In genomic region chr15:102247252-102248130, GRCm38 (mm10) we compare ENCODE assay signal across 9 mouse cellular contexts. TPM values are rescaled to one million over a fixed set of nuclear protein-coding genes. Genes with fewer than 3 reads are reported as not detected.
A peak's percentile ranks its signal among the peaks of the same experiment; 100 is the strongest.
DNase-seq lines count a peak whose midpoint lies in the region; ATAC-seq and TF ChIP-seq lines count a peak whose summit lies in the region.
"Had no signal": no experiment of that assay in that cellular context is flagged by ENCODE, and none has a peak within 500 bp of the region (broad histone marks: within the 10 kb centered on the region; RNA-seq: fewer than 3 reads in every experiment).

No protein-coding gene starts in this region.

- TF ChIP-seq CTCF in spleen, adult 2 months (IDR thresholded peaks at IDR 0.05; ENCODE audit: extremely low read depth, insufficient read depth, insufficient read length, insufficient replicate concordance) = no peak
- TF ChIP-seq CTCF in hindbrain, postnatal 0 days (IDR thresholded peaks at IDR 0.05; ENCODE audit: low read depth) = no peak

- no peaks in the 10 kb centered on the region for H3K9me3 ChIP-seq in hindbrain, postnatal 0 days (ENCODE audit: low read length)
- no peaks in the 10 kb centered on the region for H3K9me3 ChIP-seq in limb, embryonic 11.5 days (ENCODE audit: control insufficient read depth, low read length)
- no peaks in the 10 kb centered on the region for H3K9me3 ChIP-seq in midbrain, embryonic 11.5 days (ENCODE audit: control insufficient read depth, low read length)
- H3K9me3 ChIP-seq in stomach, embryonic 14.5 days (ENCODE audit: control insufficient read depth, low read depth, low read length) = no peaks in the 10 kb centered on the region

- H3K36me3 ChIP-seq in spleen, adult 2 months (ENCODE audit: control insufficient read depth, insufficient read depth, low read length) = no peaks in the 10 kb centered on the region
- no peaks in the 10 kb centered on the region for H3K36me3 ChIP-seq in hindbrain, postnatal 0 days (ENCODE audit: insufficient read depth, low read length)
- H3K36me3 ChIP-seq in limb, embryonic 11.5 days (ENCODE audit: control insufficient read depth, insufficient read depth, low read length) = no peaks in the 10 kb centered on the region
- no peaks in the 10 kb centered on the region for H3K36me3 ChIP-seq in midbrain, embryonic 11.5 days (ENCODE audit: control insufficient read depth, insufficient read depth, low read length)
- peaks cover 2% of the 10 kb centered on the region; the same call in 1 of the 2 replicates for H3K36me3 ChIP-seq in stomach, embryonic 14.5 days (ENCODE audit: control insufficient read depth, insufficient read depth, low read length)

- peaks cover 12% of the 10 kb centered on the region for H3K4me1 ChIP-seq in spleen, adult 2 months (ENCODE audit: control insufficient read depth, insufficient read depth, insufficient read length)
- peaks cover 9% of the 10 kb centered on the region; the same call in 1 of the 2 replicates for H3K4me1 ChIP-seq in hindbrain, postnatal 0 days (ENCODE audit: insufficient read depth, low read length)
- peaks cover 60% of the 10 kb centered on the region for H3K4me1 ChIP-seq in limb, embryonic 11.5 days (ENCODE audit: control insufficient read depth, insufficient read depth, low read length)
- peaks cover 26% of the 10 kb centered on the region for H3K4me1 ChIP-seq in midbrain, embryonic 11.5 days (ENCODE audit: control insufficient read depth, insufficient read depth, low read length)
- peaks cover 52% of the 10 kb centered on the region for H3K4me1 ChIP-seq in stomach, embryonic 14.5 days (ENCODE audit: control insufficient read depth, insufficient read depth, low read length)

- H3K9ac ChIP-seq in hindbrain, postnatal 0 days (replicated peaks; ENCODE audit: low read length) = peak overlapping the region; percentile 54
- peak overlapping the region; percentile 72 for H3K9ac ChIP-seq in limb, embryonic 11.5 days (ENCODE audit: low read length)
- peak overlapping the region; percentile 57 for H3K9ac ChIP-seq in midbrain, embryonic 11.5 days (ENCODE audit: low read length)
- peak overlapping the region; percentile 43 for H3K9ac ChIP-seq in stomach, embryonic 14.5 days (replicated peaks; ENCODE audit: low read depth, low read length)

- peak; percentile 38; the same call in 1 of the 2 replicates for ATAC-seq in hindbrain, postnatal 0 days
- peak; percentile 26; the same call in 1 of the 2 replicates for ATAC-seq in limb, embryonic 11.5 days (ENCODE audit: insufficient number of reproducible peaks, low FRiP score, low TSS enrichment, low read depth)
- peak; percentile 45 for ATAC-seq in midbrain, embryonic 11.5 days (ENCODE audit: low FRiP score)
- ATAC-seq in stomach, embryonic 14.5 days (ENCODE audit: insufficient number of reproducible peaks, insufficient read depth, low FRiP score, low read depth) = peak; percentile 61

- TF ChIP-seq POLR2A in spleen, adult 2 months (IDR thresholded peaks at IDR 0.05; ENCODE audit: low read depth, low read length) = no peak; the same call in 1 of the 2 replicates

- WGBS in spleen, adult 2 months = under 1% methylated on average over 65 of the region's 65 CpGs
- WGBS in hindbrain, postnatal 0 days = under 1% methylated on average over 58 of the region's 65 CpGs
- WGBS in limb, embryonic 11.5 days = under 1% methylated on average over 54 of the region's 65 CpGs
- 1% methylated on average over 37 of the region's 65 CpGs for WGBS in midbrain, embryonic 11.5 days
- WGBS in stomach, embryonic 14.5 days = under 1% methylated on average over 58 of the region's 65 CpGs

- H3K4me2 ChIP-seq in hindbrain, postnatal 0 days (ENCODE audit: low read depth, low read length) = peak overlapping the region; percentile 86
- H3K4me2 ChIP-seq in limb, embryonic 11.5 days (ENCODE audit: low read depth, severe bottlenecking) = peak overlapping the region; percentile 84
- H3K4me2 ChIP-seq in midbrain, embryonic 11.5 days = peak overlapping the region; percentile 98
- peak overlapping the region; percentile 64 for H3K4me2 ChIP-seq in stomach, embryonic 14.5 days (replicated peaks; ENCODE audit: low read depth, low read length)

- peaks cover 11% of the 10 kb centered on the region for H3K27me3 ChIP-seq in spleen, adult 2 months (ENCODE audit: control insufficient read depth, insufficient read depth, low read length)
- peaks cover 4% of the 10 kb centered on the region; the same call in 1 of the 2 replicates for H3K27me3 ChIP-seq in hindbrain, postnatal 0 days (ENCODE audit: insufficient read depth, low read length)
- H3K27me3 ChIP-seq in limb, embryonic 11.5 days (ENCODE audit: control insufficient read depth, insufficient read depth, low read length) = no peaks in the 10 kb centered on the region
- H3K27me3 ChIP-seq in midbrain, embryonic 11.5 days (ENCODE audit: control insufficient read depth, insufficient read depth, low read length) = peaks cover 69% of the 10 kb centered on the region
- no peaks in the 10 kb centered on the region for H3K27me3 ChIP-seq in stomach, embryonic 14.5 days (ENCODE audit: control insufficient read depth, insufficient read depth, low read length)

- peak overlapping the region; percentile 59 for H3K4me3 ChIP-seq in spleen, adult 2 months (ENCODE audit: extremely low read depth, insufficient read depth, insufficient read length)
- peak overlapping the region; percentile 57 for H3K4me3 ChIP-seq in hindbrain, postnatal 0 days (ENCODE audit: low read length)
- peak overlapping the region; percentile 65 for H3K4me3 ChIP-seq in limb, embryonic 11.5 days (ENCODE audit: low read depth, low read length)
- H3K4me3 ChIP-seq in midbrain, embryonic 11.5 days (ENCODE audit: low read depth, low read length) = peak overlapping the region; percentile 58
- peak overlapping the region; percentile 69 for H3K4me3 ChIP-seq in stomach, embryonic 14.5 days (ENCODE audit: low read depth, low read length)

- DNase-seq in spleen, adult 2 months (ENCODE audit: low read depth in 1 of 2, low spot score in 2 of 2) = no peak
- no peak for DNase-seq in spleen, adult 12 weeks (ENCODE audit: low spot score)
- DNase-seq in cerebellum, adult 9-11 months = peak; percentile 78
- peak; percentile 83 for DNase-seq in gastrocnemius, postnatal 25 days
- DNase-seq in hindbrain, postnatal 0 days (ENCODE audit: low spot score) = peak; percentile 43
- DNase-seq in limb, embryonic 11.5 days (ENCODE audit: low spot score) = peak; percentile 80
- peak; percentile 96 for DNase-seq in midbrain, embryonic 11.5 days (ENCODE audit: low spot score, missing footprints)

- H3K27ac ChIP-seq in spleen, adult 2 months (ENCODE audit: insufficient read depth, low read length) = peak overlapping the region; percentile 78
- H3K27ac ChIP-seq in hindbrain, postnatal 0 days = peak overlapping the region; percentile 77
- H3K27ac ChIP-seq in limb, embryonic 11.5 days (replicated peaks; ENCODE audit: low read depth, low read length) = peak overlapping the region; percentile 99
- H3K27ac ChIP-seq in midbrain, embryonic 11.5 days (ENCODE audit: low read depth, low read length) = no peak overlapping the region
- H3K27ac ChIP-seq in stomach, embryonic 14.5 days (ENCODE audit: low read length) = peak overlapping the region; percentile 99

RNA-seq across cellular contexts. Expression of gene Rarg, which starts 9.8 kb away (rescaled TPM):
- 21.1 and 27.5 TPM in 2 replicates for polyA plus RNA-seq in spleen, adult 2 months (2012; rRNA removed)
- total RNA-seq in gastrocnemius, postnatal 25 days (2021) = 1 to 10 TPM; 9.3 to 9.8 TPM
- 8.8 and 11.4 TPM in 2 replicates for total RNA-seq in hindbrain, postnatal 0 days (2014; rRNA removed)
- polyA plus RNA-seq in hindbrain, postnatal 0 days (2015; fragmentation: Nextera tagmentation; extraction: Ambion mirVana) = 3.8 and 4.4 TPM in 2 replicates
- polyA plus RNA-seq in limb, embryonic 11.5 days (2014; fragmentation: Nextera tagmentation; extraction: Ambion mirVana) = 118 and 119 TPM in 2 replicates
- 10.1 and 10.5 TPM in 2 replicates for polyA plus RNA-seq in midbrain, embryonic 11.5 days (2014; fragmentation: Nextera tagmentation; extraction: Ambion mirVana)
- polyA plus RNA-seq in stomach, embryonic 14.5 days (2014; fragmentation: Nextera tagmentation; extraction: Ambion mirVana) = 36.9 and 40.5 TPM in 2 replicates

RNA-seq across cellular contexts. Expression of gene Itgb7, which starts 15.7 kb away (rescaled TPM):
- 127 and 143 TPM in 2 replicates for polyA plus RNA-seq in spleen, adult 2 months (2012; rRNA removed)
- total RNA-seq in gastrocnemius, postnatal 25 days (2021) = 1 to 10 TPM in 1 of 2 experiments, under 1 TPM in 1; 0.41 to 1.2 TPM
- total RNA-seq in hindbrain, postnatal 0 days (2014; rRNA removed) = 0.40 and 1.2 TPM in 2 replicates
- polyA plus RNA-seq in hindbrain, postnatal 0 days (2015; fragmentation: Nextera tagmentation; extraction: Ambion mirVana) = 1.3 and 2.1 TPM in 2 replicates
- 0.57 and 0.71 TPM in 2 replicates for polyA plus RNA-seq in limb, embryonic 11.5 days (2014; fragmentation: Nextera tagmentation; extraction: Ambion mirVana)
- 0.15 and 0.55 TPM in 2 replicates for polyA plus RNA-seq in midbrain, embryonic 11.5 days (2014; fragmentation: Nextera tagmentation; extraction: Ambion mirVana)
- 5.8 and 9.9 TPM in 2 replicates for polyA plus RNA-seq in stomach, embryonic 14.5 days (2014; fragmentation: Nextera tagmentation; extraction: Ambion mirVana)

RNA-seq across cellular contexts. Expression of gene Gm9918, which starts 22.9 kb away (rescaled TPM):
- 0.05 TPM in 1 of 2 replicates, not detected in the other for polyA plus RNA-seq in spleen, adult 2 months (2012; rRNA removed)
- not detected for total RNA-seq in gastrocnemius, postnatal 25 days (2021)
- not detected in 2 replicates for total RNA-seq in hindbrain, postnatal 0 days (2014; rRNA removed)
- polyA plus RNA-seq in hindbrain, postnatal 0 days (2015; fragmentation: Nextera tagmentation; extraction: Ambion mirVana) = 0.06 TPM in 1 of 2 replicates, not detected in the other
- 0.88 and 1.1 TPM in 2 replicates for polyA plus RNA-seq in limb, embryonic 11.5 days (2014; fragmentation: Nextera tagmentation; extraction: Ambion mirVana)
- polyA plus RNA-seq in midbrain, embryonic 11.5 days (2014; fragmentation: Nextera tagmentation; extraction: Ambion mirVana) = 0.15 and 0.23 TPM in 2 replicates
- 0.36 and 0.56 TPM in 2 replicates for polyA plus RNA-seq in stomach, embryonic 14.5 days (2014; fragmentation: Nextera tagmentation; extraction: Ambion mirVana)
- total RNA-seq: neutrophil, adult 5-6 weeks had no signal

RNA-seq across cellular contexts. Expression of gene Mfsd5, which starts 31.8 kb away (rescaled TPM):
- polyA plus RNA-seq in spleen, adult 2 months (2012; rRNA removed) = 57.8 and 79.8 TPM in 2 replicates
- total RNA-seq in gastrocnemius, postnatal 25 days (2021) = 10 to 100 TPM; 12.1 to 14.1 TPM
- total RNA-seq in hindbrain, postnatal 0 days (2014; rRNA removed) = 50.7 and 52.3 TPM in 2 replicates
- polyA plus RNA-seq in hindbrain, postnatal 0 days (2015; fragmentation: Nextera tagmentation; extraction: Ambion mirVana) = 67.9 and 68.3 TPM in 2 replicates
- polyA plus RNA-seq in limb, embryonic 11.5 days (2014; fragmentation: Nextera tagmentation; extraction: Ambion mirVana) = 58.5 and 62.8 TPM in 2 replicates
- 50.8 and 53.0 TPM in 2 replicates for polyA plus RNA-seq in midbrain, embryonic 11.5 days (2014; fragmentation: Nextera tagmentation; extraction: Ambion mirVana)
- polyA plus RNA-seq in stomach, embryonic 14.5 days (2014; fragmentation: Nextera tagmentation; extraction: Ambion mirVana) = 63.1 and 63.7 TPM in 2 replicates

RNA-seq across cellular contexts. Expression of gene Csad, which starts 43.0 kb away (rescaled TPM):
- polyA plus RNA-seq in spleen, adult 2 months (2012; rRNA removed) = 33.2 and 40.9 TPM in 2 replicates
- total RNA-seq in gastrocnemius, postnatal 25 days (2021) = 10 to 100 TPM; 10.4 to 16.7 TPM
- 56.9 and 67.2 TPM in 2 replicates for total RNA-seq in hindbrain, postnatal 0 days (2014; rRNA removed)
- 41.8 and 43.1 TPM in 2 replicates for polyA plus RNA-seq in hindbrain, postnatal 0 days (2015; fragmentation: Nextera tagmentation; extraction: Ambion mirVana)
- 37.3 and 37.5 TPM in 2 replicates for polyA plus RNA-seq in limb, embryonic 11.5 days (2014; fragmentation: Nextera tagmentation; extraction: Ambion mirVana)
- polyA plus RNA-seq in midbrain, embryonic 11.5 days (2014; fragmentation: Nextera tagmentation; extraction: Ambion mirVana) = 21.9 and 25.9 TPM in 2 replicates
- 60.5 and 63.9 TPM in 2 replicates for polyA plus RNA-seq in stomach, embryonic 14.5 days (2014; fragmentation: Nextera tagmentation; extraction: Ambion mirVana)

Comparison
In these comparisons a context has a peak if more than half of its experiments do, and no peak if none do; other contexts are left out.
1. DNase-seq: peak in cerebellum, adult 9-11 months (single experiment), gastrocnemius, postnatal 25 days (single experiment), hindbrain, postnatal 0 days (single experiment), limb, embryonic 11.5 days (single experiment) and midbrain, embryonic 11.5 days (single experiment); none in spleen, adult 2 months (0 of 2) and spleen, adult 12 weeks (single experiment).
2. RNA of gene Itgb7, which starts 15.7 kb away (polyA plus RNA-seq): 127 to 143 TPM in spleen, adult 2 months; 5.8 to 9.9 TPM in stomach, embryonic 14.5 days, 1.3 to 2.1 TPM in hindbrain, postnatal 0 days, 0.57 to 0.71 TPM in limb, embryonic 11.5 days and 0.15 to 0.55 TPM in midbrain, embryonic 11.5 days; every median in the first group is over 10 times any median in the second.
3. Peak in every context shown above with its lines, with median percentiles within 50 percentile points of each other: H3K4me3 ChIP-seq, ATAC-seq, H3K4me2 ChIP-seq and H3K9ac ChIP-seq.